Mouse (Mus musculus) heart, adult 11 months (tissue): ENCODE results near the gene Cebpa.

Experiments used
- DNase-seq: peaks from one replicate; pipeline ENCODE4 v3.0.0; 2022

Cebpa gene

GRCm38 (mm10) chr7:35118841-35119413 is at the start of gene Cebpa:
Gene Cebpa (plus strand): TSS chr7:35119293.
- DNase-seq, result peak; percentile 100

GRCm38 (mm10) chr7:35076645-35077044 is 42.4 kb upstream of the Cebpa start:
- DNase-seq, result peak; percentile 95

- DNase-seq, result peak; percentile 99
Measured at GRCm38 (mm10) chr7:35080843-35081338, 38.2 kb upstream of the Cebpa start.

GRCm38 (mm10) chr7:35081406-35082104 is 37.5 kb upstream of the Cebpa start:
- DNase-seq, result no peak

- peak; percentile 61 for DNase-seq
Measured at GRCm38 (mm10) chr7:35084565-35085360, 34.3 kb upstream of the Cebpa start.

- DNase-seq, result peak; percentile 95
Measured at GRCm38 (mm10) chr7:35086271-35086861, 32.7 kb upstream of the Cebpa start.

GRCm38 (mm10) chr7:35090550-35090949 is 28.5 kb upstream of the Cebpa start:
- peak; percentile 48 for DNase-seq

- peak; percentile 66 for DNase-seq
Measured at GRCm38 (mm10) chr7:35094975-35095678, 24.0 kb upstream of the Cebpa start.

- peak; percentile 95 for DNase-seq
Measured at GRCm38 (mm10) chr7:35098777-35099176, 20.3 kb upstream of the Cebpa start.

GRCm38 (mm10) chr7:35099528-35099927 is 19.6 kb upstream of the Cebpa start:
- no peak for DNase-seq

GRCm38 (mm10) chr7:35106614-35107013 is 12.5 kb upstream of the Cebpa start:
- DNase-seq, result peak; percentile 88

- no peak for DNase-seq
Measured at GRCm38 (mm10) chr7:35107630-35108029, 11.5 kb upstream of the Cebpa start.

- DNase-seq, result no peak
Measured at GRCm38 (mm10) chr7:35108046-35108445, 11.0 kb upstream of the Cebpa start.

- DNase-seq, result no peak
Measured at GRCm38 (mm10) chr7:35108663-35109062, 10.4 kb upstream of the Cebpa start.

GRCm38 (mm10) chr7:35113136-35113535 is 6.0 kb upstream of the Cebpa start:
- DNase-seq, result peak; percentile 83

GRCm38 (mm10) chr7:35113721-35114120 is 5.4 kb upstream of the Cebpa start:
- DNase-seq, result peak; percentile 89

GRCm38 (mm10) chr7:35116524-35116923 is 2.6 kb upstream of the Cebpa start:
- DNase-seq, result no peak

GRCm38 (mm10) chr7:35117052-35117451 is 2.0 kb upstream of the Cebpa start:
- DNase-seq, result peak; percentile 88

- DNase-seq, result no peak
Measured at GRCm38 (mm10) chr7:35117761-35118098, 1.4 kb upstream of the Cebpa start.

- peak; percentile 99 for DNase-seq
Measured at GRCm38 (mm10) chr7:35118099-35118781, 853 bp upstream of the Cebpa start.

- DNase-seq, result no peak
Measured at GRCm38 (mm10) chr7:35119506-35120145, 533 bp downstream of the Cebpa start.
